Mouse (Mus musculus) embryo, embryonic 10.5 days (tissue): Measurements from ENCODE around the gene Cd93.

Source experiments
- DNase-seq: peaks from one replicate; pipeline ENCODE4 v3.0.0-alpha.2; 2015; ENCODE audit warnings: low spot score

Gene Cd93

DNA sequence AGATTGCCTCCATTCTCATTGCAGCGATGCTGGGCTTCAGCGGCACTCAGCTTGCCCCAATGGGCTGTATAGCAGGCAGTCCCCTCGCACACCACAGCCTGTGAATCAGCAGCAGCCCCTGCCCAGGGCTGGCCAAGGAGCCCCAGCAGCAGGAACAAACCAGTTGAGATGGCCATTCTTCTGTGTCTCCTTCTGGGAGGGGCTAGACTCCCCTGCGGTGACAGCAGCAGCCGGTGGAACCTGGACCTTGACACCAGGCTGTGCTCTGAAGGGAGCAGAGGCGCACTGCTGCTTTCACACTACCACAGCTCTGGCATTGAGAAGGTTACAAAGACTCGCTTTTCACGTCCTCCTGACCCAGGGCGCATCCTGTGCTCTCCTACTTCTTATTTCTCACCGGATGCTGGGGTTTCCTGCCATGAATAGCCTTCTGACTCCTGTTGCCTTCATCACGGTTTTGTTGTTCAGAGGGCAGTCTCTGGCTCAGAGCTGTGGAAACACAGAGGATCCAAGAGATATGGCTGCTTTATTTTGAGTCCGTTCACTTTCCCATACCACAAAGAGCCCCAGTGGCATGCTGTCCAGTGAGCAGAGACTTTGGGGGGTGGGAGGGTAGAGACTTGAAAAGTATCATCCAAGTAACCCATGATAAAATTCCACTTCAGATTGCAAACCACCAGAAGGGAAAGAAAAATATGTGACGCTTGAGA, at the start of gene Cd93:
TSS of gene Cd93 (minus strand) at position 315 of the 710 bp plus-strand sequence.
- DNase-seq, result peak; percentile 28

DNA sequence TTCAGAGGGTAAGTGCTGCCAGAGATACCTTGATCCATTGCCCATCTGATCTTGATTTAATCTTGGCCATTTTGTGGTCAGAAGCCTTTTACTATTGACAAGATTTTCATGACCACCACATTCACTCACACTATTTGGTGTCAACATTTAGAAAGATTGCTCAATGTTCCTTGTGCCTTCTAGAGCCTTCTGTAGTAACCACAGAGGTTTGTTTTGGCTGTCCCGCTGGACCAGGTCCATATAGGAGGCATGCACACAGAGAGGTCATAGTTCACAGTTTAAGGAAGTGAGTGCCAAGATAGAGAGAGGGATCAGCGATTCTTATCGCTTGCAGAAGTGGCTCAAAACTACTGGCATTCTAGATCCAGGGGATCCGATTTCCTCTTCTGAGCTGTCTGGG, 48.7 kb upstream of the Cd93 start:
- no peak for DNase-seq

DNA sequence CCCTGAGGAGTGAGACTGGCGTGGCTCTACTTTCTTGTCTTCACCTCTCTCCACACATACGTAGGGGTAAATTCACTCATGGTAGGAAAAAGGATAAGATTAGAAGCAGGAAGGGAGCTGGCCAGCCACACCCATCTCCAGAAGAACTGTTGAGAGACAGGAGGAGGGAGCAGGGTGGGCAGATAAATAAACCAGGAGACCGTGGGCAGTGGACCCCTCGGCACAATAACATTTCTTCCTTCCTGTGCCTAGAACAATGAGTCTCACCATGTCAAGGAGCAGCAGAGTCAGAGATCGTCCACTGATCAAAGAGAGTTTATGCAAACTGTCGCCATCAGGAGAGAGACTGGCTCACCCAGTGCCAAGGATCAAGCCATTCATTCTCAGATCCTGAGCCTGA, 46.8 kb upstream of the Cd93 start:
- no peak for DNase-seq

DNA sequence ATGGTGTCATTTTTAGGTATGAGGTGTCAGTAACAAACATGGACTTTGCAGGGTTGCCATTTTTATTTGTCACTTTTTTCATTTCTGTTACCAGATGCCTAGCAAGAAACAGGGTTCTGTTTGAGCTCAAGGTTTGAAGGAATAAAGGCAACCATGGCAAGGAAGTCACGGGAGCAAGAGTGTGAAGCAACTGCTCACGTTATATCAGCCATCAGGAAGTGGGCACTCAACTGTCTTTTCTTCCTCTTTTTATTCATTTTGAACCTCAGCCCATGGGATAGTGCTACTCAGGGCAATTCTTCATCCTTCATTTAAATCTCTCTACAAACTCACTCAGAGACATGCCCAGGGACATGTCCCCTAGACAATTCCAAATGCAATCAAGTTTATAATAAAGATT, 45.5 kb upstream of the Cd93 start:
- DNase-seq, result no peak

DNA sequence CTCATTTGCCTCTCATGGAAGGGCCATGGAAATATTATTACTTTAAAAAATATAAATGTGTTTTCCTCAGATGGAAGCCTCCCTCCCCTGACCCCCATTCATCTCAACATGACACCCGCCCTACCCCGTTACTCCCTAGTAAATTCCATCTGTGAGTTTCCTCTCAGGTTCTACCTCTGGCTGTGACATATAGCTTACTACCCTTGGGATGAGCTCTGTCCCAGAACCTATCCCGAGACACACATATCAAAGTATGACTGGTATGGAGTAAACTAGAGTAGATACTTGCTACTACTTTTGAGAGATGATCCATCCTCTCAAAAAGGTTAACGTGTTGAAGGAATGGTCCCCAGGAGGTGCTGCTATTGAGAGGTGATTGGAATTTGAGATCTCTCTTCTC, 42.2 kb upstream of the Cd93 start:
- DNase-seq, result no peak

DNA sequence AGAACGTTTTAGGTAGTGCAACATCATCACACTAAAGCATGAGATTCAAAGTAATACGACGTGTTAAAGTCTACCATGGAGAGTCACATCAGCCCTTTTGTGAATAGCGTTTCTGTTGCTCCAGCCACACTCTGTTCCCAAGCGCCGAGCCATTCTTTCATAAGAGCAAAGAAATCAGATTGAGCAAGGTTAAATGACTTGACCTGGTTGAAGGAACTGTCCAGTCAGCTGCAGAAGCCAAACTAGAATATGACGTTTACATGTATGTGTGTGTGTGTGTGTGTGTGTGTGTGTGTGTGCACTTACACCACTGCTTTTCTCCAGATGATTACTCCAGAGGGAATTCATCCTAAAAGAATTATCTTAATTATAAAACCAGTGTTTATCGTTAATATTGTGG, 37.0 kb upstream of the Cd93 start:
- DNase-seq, result no peak

DNA sequence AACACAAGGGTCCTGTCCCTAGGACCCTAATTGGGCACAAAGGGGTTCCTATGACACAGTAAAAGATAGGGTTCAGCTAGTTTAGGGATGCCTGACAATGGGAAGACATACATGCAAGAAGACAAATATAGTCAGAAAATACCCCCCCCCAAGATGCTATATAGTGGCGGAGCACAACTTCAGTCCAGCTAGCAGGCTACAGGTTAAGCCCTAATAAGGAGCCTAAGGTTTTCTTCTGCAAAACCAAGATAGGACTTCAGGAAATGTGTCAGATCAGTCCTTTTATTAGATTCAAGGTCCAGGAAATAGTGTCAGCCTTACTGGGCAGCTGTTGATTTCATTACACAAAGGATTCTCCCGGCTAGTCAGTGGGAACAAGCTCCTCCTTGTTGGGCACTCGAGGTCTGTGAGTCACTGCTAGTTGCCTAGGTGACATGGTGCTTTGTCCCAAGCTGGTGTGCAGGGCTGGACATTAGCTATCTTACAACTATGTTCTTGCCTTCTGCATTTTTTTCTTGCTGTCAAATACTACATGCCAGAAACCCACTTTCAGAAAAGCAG, 34.9 kb upstream of the Cd93 start:
- DNase-seq, result peak; percentile 74

DNA sequence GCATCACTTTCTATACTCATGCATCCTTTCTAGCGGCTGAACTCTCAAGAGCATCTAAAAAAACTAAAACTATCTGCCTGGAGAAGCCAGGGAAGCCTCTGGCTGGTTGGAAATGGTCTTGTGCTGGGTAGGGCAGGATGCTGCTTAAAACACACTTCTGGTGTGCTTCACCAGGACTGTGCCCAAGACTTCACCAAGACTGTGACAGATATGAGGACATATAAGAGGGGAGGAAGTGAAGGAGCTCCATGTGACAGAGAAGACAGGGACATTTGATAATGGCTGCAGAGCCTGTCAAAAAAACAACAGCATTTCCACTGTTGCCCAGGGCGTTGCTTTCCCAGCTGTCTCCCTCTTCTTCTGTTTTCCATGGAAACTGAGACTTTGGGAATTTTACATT, 34.0 kb upstream of the Cd93 start:
- DNase-seq, result no peak

DNA sequence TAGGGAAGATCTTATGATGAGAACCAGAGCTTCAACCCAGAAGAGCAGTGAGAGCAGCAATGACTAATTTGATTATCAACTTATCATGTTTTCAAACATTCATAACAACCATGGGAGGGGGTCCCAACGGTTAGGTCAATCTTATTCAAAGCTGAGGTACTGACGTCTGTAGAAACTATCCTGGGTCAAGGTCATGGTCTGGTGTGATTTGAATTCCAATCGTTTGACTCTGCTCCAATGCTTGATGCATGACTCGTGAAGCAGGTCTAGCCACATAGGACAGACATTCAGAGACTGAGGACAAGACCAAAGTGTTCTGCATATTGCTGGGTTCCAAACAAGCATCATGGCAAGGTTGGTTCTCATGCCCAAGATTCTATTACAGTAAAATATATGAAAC, 33.2 kb upstream of the Cd93 start:
- no peak for DNase-seq

DNA sequence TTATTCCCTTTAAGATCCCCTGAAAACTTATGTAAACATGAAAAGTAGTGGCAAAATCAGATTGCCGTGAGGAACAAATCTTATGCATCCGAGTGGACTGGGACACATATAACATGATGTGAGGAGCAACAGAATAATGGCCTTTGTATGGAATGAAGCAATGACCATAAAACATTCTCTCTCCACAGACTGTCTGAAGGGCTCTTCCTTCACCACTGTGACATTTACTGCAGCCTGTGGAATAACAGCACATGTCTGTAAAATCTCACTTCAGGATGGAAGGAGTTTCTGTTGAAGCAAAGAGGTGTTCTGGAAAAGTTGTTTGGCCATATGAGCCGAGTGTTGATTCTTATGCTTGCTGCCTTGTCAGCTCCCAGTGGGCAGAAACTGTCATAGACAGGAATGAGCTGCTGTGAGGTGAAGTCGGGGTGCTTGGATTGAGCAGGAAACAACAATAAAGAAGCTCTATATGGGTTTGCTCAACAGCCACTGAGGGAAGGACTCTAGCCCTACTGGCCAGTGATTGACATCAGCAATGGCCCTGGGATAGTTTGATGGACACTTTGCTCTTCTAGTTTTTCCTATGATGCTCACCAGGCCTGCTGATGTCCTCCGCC, 32.6 kb upstream of the Cd93 start:
- DNase-seq, result no peak

DNA sequence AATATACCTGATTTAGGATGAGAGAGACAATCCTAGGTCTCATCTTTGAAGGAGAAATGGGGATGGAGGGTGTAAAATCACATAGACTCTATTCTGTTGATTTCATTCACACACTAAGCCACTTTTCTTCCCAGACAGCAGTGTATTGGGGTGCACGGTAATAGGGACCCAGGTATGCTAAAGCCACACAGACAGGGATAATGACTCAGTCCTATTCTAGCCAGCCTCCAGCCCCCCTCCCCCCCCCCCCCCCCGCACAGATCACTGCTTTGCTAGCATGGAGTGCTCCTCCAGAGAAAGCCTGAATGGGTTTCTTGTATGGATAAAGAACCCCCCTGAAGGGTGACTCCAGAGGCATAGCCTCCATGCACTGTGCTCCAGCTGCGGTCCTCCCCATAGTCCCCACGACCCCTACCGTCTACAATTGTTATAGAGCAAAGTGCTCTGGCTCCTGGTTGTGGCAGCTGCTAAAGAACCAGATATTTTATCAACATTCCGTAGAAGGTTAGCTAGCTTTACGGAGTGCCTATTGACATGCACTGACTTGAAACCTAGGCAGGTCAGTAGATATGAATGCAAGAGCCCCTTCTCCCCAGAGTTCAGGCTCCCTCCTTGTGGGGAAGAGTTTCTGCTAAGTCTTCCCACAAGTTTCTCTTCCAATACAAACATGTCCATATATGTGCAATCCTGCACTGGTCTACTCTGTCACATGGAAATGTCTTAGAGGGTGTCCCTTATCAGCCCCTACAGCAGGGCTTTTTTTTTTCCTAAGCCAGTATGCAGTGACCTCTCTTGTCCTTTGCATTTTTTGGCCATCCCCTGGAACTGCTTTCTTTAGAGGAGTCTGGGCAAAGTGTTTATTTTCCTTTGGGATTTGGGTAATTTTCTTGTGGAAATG, 26.2 kb upstream of the Cd93 start:
- peak; percentile 36 for DNase-seq

DNA sequence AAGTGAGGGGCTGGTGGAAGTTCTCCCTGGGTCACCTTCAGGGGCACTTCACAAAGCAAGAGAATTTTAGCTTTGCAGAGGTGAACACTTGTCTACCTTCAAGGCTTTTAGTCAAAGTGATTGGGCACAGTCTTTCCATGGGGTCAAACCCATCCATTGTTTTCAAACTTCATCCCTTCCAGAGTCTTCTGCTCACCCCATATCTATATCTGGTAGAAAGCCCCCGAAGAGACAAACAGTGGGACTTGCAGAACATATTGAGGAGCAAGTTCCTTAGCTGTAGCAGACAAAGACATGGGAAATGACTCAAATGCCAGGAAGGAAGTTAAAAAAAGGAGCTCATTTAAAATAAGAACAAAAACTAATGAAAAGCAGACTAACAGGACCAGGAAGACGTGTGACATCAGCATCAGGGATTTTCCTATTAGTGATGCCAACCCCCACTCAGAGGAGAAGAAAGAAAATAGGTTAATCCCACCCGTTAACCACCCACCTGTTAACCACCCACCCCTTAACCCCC, 24.6 kb upstream of the Cd93 start:
- no peak for DNase-seq

DNA sequence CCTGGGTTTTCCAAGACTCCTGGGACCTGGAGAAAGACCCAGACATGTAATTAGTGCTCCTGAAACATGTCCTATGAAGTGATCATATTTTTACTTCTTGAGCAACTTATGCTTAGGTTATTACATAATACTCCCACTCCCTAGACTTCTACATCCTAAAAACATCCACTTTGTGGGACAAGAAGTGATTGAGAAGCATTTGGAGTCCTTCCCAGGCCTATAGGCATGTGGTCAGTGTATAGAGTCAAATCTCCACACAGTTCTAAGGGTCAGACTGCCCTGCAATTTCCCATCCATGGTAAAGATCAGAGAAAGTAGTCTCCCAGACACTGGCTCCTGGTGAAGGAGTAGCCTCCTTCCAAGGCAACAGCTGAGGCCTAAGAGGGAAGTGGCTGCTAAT, 12.0 kb upstream of the Cd93 start:
- no peak for DNase-seq

DNA sequence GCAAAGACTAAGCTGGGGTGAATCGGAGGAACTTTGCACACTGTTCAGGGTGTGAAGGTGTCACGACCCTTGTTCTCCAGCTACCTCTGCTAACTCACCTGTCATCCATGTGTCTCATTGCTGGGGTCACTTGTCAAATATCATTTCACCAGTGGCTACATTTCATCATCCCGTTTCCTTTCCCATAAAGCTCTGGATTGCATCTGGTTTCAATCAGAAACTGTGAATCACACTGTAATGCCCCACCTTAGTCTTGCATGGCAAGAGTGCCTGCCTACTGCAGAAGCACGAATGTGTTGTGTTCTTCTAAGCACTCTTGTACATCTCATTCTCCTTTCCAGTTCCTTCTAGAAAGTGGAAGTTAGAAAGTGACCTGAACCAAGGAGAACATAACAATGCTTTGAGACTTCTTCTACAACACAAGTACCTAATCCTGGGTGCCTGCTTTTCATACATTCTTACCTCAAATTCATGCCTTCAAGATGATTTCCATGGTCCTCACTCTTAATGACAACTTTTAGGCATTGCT, 10.7 kb upstream of the Cd93 start:
- no peak for DNase-seq

DNA sequence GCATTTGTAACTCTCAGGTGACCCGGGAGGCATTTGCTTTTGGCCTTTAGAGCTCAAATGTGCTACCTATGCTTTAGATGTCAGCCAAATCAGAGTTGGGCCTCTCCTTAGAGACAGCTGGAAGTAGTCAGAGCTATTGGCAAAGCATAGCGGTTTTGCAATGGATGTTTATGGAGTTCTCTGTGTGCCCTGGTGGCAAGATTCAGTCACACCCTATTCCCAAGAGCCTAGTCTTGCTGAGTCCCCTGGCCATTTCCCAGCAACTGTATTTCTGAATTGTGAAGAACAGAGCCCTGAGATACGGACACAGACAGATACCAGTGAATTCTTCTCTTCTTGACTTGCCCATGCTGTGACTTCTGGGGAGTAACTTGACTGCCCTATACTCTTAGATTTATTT, 9.7 kb upstream of the Cd93 start:
- DNase-seq, result no peak

DNA sequence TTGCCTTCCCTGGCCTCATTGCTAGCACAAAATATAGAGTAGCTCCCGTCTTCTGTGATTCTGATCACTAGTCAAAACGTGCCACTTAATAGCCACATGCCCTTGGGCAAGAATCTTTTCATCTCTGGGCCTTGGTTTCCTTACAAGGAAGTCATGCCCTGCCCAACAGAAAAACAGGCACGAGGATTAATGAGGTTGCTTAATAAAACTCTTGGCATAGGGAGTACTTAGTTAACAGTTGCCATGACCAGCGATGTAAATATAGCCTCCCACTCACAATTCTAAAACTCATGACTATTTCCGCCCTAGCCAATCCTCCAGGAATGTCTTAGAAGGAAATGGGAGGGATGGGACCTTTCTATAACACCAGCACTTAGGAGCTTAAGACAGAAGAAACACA, 8.1 kb upstream of the Cd93 start:
- DNase-seq, result no peak

DNA sequence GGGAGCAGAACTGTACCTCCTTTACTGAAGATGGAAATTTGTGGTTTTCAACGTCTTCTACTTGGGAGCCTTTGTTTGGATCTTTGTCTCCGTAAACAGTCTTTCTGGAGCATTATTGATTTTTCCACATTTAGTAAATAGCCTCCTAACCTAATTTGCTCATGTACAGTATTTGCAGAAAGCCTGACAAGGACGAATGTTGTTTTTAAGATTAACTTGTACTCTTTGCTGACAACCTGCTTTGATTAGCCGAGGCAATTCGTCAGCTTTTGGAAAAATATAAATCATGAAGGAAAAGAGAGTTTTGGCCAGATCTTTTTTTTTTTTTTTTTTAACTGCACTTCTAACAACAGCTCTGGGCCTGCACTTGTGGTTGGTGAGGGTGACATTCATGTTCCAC, 7.3 kb upstream of the Cd93 start:
- DNase-seq, result no peak

DNA sequence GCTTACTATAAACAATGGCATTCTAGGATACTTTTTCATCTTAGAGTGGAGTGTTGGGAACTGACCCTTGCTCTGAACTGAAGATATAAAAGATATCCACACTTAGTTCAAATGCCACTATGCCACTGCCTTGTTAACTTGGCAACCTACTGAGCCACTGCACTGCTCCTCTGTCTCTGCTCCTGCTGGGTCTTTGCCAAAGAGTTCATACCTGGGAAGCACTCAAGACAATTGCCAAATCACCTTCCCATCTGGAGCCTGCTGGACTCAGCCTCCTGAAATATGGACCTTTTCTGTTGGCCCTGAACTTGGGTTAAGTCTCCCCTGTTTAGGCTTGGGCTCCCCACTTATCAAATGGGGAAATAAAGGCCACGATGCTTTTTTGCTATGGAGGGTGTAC, 6.3 kb upstream of the Cd93 start:
- no peak for DNase-seq

DNA sequence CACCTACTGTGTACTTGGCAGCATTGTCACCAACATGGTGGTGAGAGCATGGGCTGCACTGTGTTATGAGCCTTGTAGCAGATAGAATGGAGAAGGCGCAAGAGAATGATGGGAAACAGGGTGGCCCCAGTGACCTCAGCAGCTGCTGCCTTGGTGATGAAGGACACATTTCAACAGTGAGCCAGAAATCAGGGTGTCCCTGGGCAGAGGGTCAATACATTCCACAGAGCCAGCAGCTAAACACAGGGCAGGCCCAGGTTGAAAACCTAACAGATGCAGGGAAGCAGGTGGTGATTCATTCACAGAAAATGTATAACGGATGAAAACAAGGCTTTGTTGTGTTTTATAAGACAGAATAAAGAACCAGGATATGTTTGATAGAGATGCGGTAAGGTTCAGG, 3.1 kb upstream of the Cd93 start:
- no peak for DNase-seq

DNA sequence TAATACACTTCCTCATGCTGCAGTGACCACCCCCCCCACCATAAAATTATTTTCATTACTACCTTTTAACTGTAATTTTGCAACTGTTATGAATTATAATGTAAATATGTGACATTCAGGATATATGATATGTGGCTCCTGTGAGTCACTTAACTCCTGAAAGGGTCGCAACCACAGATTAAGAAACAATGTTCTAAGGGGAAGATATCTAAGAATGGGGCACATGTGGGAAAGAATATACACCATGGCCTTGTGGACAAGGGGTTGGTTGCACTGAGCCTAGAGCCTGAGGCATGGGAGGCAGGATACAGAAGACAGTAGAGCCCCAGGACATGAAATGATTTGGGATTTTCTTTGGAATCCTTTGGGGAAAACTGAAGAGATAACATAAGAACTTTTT, 2.3 kb upstream of the Cd93 start:
- DNase-seq, result no peak

DNA sequence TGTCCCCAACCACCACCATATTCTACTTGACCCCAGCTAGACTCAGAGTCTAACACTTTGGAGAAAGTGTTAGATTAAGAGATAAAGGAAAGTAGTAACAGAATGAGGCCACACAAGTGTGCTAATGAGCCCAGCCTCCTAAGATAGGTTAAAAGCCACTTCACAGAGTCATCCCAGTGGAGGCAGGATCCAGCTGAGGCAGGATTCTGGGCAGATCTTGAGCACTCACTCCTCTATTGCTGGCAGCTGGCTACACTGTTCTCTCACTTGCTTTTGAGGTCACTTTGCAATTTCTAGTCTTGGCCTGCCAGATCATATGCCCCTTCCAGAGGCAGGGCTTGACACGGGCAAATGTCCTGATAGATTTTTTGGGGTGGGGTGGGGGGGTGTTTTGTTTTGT, 1.1 kb upstream of the Cd93 start:
- DNase-seq, result no peak

DNA sequence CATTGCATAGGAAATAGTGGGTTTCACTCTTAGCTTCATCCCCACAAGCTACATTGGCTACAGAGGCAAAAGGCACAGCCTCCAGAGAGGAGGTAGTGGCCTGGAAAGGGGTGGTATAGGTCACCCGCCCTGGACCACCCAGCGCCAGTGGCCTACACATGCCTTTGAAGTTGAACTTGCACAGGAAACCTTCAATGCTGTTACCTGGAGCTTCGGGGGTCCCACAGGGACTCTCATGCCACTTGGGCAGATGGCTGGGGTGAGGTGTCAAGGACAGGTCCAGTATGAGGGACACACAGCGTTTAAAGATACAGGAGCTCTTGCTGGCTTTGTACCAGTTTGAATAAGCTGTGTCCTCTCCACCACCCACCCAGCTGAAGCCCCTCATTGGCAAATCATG, 653 bp downstream of the Cd93 start:
- DNase-seq, result no peak
